Mouse (Mus musculus) left cerebral cortex, adult 8-10 months (tissue): ENCODE measurements at regions not wholly inside any gene's neighbourhood (a gene's known extent, or its start where the extent isn't known, plus 50 kb on each side); places are given as distances from the start of the nearest gene placed in this dataset.

Experiments used
- DNase-seq, 2 experiments: peaks; one replicate each; pipeline ENCODE4 v3.0.0; 2022; ENCODE audit warnings: low spot score in 2 of 2

GRCm38 (mm10) chr11:63394201-63394600 is 265.4 kb downstream of the Pmp22 start:
- no peak for DNase-seq

DNA sequence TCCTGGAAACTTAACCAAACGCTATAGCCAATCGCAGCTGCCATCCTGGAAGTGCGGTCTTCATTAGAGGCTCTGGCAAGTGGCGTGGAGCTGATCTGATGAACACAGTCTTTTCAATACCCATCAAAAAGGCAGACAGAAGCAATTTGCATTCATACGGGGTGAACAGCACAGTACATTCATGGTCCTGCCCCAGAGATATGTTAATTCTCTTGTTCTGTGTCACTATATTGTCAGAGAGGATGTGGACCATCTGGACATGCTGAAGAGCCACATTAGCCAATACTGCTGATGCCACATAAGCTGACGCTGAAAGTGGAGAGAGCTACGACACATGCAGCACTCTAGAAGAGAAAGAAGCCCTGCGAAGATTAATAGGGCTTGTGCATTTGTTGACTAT is 267.6 kb downstream of the Pmp22 start:
- DNase-seq: no peak

DNA sequence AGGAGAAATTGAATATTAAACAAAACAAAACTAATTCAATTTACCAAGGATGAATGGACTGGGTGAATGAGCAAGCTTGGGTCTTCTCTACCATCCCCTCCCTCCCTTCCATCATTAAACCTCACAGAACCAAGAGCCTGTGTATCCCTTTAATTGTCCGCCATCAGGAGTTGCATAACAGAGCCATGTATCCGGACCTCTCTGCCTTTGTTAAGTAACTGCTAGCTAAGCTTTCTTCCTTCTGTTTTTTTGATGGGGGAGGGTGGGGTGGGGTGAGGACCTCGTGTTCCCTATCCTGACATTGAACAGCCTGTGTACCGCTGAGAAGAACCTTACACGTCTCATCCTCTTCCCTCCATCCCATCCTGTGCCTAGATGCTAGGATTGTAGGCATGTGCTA is 274.0 kb downstream of the Pmp22 start:
- no peak for DNase-seq

- peak; percentile 10 to 59 for DNase-seq
These were observed 275.9 kb downstream of the Pmp22 start for GRCm38 (mm10) chr11:63404719-63405118.

GRCm38 (mm10) chr11:63409431-63409830 is 280.6 kb downstream of the Pmp22 start:
- DNase-seq: no peak

- DNase-seq: no peak
These were observed 282.1 kb downstream of the Pmp22 start for GRCm38 (mm10) chr11:63410921-63411320.

DNA sequence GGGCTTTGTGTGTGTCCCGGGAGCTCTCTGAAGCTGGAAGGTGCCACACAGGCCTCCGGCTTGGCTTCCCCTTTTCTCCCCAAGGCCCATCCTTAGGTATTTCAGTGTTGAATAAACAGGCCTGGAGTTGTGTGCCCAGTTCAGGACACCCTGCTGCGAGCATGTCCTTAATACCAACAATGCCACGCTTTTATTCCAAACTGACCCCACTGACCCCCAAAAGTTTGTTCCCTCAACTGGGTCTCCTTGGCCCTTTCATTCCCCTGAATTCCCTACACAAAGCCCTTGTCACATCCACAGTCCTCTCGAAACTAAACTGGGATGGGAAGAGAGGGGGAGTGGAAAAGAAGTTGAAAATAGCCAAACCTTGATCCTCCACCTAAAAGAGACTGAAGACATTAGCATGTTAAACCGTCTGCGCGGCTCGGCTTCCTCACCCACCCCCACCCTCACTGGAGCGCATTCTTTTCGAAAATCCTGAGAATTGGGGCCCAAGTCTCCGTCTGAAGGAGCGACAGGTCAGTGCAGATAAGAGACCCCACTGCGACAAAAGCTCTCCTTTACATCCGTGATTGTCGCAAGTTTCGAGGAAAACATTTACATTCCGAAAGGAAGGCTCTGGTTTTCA is 283.7 kb downstream of the Pmp22 start:
- DNase-seq: no peak

DNA sequence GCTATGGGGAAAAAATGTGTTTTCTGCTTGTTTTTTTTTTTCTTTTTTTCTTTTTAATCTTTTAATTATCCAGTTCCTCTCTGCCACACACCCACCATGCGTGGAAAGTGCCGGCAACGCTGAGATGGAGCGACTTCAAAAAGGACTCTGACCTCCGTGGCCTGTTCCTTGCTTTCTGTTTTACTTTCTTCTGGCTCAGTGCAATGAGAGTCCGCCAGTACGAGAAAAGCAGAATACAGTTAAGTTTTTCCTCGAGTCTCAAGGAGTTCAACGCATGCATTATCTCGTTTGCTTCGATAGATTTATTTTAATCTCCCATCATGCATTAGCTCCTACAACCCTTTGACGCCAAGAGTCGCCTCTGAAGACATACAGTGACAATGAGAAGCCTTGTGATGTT is 284.3 kb downstream of the Pmp22 start:
- no peak for DNase-seq

DNA sequence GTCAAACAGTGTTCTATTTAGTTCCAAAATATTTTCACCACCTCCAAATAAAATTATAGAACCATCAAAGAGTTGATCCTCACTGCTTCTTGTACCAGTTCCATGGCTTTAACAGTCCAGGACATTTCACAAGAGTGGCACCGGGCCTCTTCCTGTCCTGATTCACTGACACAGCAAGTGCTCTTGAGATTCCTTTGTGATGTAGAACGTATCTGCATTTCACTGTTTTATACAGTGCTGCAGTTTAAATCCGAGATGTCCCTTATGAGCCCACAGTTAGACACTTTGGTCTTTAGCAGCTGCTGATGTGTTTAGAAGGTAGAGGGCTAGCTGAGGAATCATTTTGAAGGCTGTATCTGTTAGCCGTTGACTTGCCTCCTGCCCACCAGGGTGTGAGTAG is 284.8 kb downstream of the Pmp22 start:
- DNase-seq: no peak

DNA sequence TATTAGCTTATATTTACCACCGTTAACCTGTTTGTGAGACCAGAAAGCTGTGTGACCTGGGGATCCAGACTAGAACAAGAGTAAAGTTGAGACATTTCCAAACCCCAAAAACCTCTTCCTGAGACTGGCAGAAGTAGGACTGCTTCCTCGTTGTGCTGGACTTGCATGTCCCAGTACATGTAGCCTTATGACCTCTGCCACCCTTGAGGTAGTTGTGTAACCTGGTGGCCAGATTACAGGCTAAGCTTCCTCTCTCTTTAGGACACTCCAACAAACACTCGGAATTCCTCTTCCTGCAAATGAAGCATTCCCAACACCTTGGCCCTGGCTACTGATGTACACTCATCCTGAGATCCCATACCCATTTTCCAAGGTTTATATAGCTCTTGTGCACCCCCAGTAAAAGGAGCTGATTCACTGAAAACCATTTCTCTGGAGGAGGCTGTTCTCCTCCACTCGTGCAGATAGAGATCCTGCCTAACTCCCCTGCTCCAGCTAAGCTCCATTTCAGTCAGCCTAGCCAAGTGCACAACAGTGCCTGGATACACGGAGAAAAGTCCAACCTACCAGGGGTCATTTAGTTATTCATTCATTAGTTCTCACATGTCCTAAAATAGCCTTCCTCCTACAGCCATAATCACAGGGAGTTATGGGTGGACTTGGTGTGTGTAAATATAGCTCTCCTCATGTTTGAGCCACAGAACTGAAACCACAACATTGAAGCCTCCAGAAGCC is 289.4 kb downstream of the Pmp22 start:
- no peak for DNase-seq

DNA sequence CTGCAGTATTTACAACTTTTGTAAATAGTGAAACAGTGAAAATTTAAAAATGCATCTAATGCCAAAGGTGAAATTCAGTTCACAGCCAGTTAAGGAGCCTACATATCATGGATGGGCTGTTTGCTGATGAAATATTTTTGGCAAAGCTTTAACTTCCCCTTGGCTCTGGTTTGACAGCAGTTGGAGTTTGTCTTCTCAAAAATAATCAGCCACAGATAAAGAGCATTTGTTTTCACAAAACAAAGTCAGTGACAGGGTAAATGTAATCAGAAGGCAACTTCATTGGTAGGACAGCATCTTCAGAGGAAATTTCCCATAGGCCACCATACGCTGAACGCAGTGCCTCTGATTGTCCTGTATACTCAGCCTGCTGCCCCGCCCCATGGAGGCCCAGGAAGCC is 291.6 kb downstream of the Pmp22 start:
- no peak for DNase-seq

DNA sequence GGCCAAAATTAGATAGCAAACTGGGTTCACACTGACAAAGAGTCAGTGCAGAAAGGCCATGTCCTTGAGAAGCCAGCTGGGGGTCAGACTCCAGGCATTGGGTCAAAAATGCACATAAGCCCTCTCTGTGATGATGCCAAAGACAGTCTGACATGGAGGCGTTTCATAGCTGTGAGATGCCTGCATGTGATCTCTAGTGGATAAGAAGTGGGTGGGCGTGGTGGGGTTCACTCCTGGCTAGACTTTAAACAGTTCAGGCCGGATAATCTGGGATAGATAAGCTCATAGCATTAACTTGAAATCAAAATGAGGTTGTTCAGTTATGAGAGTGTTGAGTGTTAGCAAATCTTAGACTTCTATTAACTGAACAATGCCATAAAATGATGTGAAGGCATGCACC is 293.3 kb downstream of the Pmp22 start:
- no peak for DNase-seq

- DNase-seq: no peak
These were observed 295.5 kb downstream of the Pmp22 start for GRCm38 (mm10) chr11:63424319-63424718.

GRCm38 (mm10) chr11:63425741-63426140 is 297.0 kb downstream of the Pmp22 start:
- no peak for DNase-seq

DNA sequence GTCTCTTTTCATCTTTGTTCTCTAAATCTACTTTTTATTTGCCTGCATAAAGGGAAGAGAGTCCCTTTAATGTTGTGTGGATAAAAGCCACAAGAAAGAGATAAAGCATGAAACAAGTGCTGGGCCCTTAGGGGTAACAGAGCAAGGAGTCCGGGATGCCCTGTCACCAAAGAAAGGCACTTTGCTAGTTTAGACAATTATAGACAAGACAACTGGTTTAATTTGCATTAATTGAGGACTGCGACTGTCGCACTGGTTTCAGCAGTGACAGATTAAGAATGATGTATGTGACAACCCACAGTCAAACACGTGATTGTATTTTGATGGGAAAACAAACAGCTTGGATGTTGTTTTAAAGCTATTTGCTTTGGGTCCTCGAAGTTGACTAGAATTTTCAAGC is 325.0 kb downstream of the Pmp22 start:
- DNase-seq: no peak

- no peak for DNase-seq
These were observed 326.2 kb downstream of the Pmp22 start for GRCm38 (mm10) chr11:63454910-63455531.

DNA sequence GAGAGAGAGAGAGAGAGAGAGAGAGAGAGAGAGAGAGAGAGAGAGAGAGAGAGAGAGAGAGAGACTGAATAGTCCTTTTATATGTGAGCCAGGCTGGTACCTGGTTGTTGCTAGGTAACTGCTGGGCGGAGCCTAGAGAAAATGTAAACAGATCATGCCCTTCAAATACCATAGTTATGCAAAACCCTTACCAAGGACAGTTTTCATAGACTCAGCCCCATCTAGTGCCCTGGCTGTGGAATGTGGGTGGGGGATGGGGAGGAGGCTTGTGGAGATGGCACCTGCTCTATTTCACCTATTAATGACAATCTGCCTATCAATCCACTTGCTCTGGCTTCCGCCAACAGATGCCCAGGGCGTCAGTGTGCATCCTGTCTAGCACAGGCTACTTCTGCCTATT is 327.6 kb downstream of the Pmp22 start:
- no peak for DNase-seq

- no peak for DNase-seq
These were observed 328.5 kb downstream of the Pmp22 start for GRCm38 (mm10) chr11:63457250-63457649.

DNA sequence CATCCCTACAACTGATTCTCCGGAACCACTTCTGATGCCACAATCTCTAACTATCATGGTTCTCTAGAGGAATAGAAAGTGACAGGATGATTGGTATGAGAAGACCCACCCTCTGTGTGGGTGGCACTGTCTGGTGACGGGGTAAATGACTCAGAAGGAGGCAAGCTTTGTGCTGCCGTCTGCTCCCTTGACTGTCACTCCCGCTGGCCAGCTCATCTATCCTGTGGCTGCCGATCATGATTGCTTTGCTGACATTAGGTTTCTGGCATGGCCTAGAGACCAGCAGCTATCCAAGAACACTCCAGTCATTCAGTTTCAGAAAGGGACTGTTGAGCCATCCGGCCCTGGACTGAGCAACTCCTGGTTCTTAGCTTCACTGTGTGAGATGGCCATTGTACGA is 331.4 kb downstream of the Pmp22 start:
- DNase-seq: no peak

DNA sequence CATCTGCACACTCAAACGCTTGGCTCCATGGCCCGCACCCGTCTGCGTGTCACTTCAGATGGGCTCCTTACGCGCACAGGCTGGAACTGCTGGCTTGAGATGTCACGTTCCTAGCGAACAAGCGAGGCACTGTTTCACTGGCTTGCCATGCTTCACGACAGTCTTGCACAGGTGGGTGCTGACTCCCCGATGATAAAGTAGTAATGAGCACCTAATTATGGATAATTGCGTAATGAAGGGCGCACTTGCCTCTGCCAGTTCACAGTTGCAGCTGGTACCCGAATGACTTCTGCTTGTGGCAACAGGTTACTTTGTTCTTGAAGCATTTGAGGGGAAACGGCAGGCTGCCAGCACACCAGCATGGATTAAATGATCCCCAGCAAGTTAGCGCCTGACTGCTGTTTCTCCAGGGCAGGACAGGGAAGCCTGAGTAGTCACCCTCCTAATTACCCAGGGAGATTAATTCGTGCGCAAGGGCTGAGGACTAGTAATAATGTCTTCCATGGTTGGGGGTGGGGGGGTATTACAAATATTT is 335.1 kb downstream of the Pmp22 start:
- DNase-seq: no peak

DNA sequence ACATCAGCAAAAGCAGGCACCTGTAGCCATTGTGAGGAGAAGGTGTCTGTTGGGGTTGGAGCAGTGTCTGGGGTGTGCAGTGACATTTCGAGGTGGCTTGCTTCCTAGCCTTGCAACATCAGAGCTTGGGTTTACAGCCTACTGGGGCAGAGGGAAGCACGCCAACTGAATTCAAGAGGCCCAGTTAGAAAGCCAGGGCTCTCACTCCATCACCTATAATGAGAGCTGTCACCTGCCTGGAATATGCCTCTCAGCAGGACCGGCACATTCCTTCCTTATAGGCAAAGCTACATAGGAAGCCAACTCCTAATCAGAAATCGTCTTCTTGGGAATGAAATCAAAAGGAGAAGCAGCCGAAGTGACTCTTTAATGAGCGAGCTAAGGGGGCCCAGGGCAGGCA is 337.2 kb downstream of the Pmp22 start:
- no peak for DNase-seq

DNA sequence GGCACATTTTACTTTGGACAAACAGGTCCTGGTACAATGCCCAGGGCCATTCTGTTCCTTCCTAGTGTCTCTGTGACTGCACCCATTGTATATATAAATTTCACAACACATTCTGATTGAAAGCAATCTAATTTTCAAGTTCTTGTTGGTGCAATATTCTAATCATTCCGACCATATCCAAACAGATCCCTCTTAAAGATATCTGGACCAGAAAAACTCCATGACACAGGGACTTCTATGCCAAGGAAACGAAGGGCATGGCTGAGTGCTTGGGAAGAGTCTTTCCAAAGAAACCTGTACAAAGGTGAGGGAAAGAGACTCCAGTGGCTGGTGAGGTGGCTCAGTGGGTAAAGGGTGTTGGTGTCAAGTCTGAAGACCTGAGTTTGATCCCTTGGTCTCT is 337.8 kb downstream of the Pmp22 start:
- no peak for DNase-seq

GRCm38 (mm10) chr11:63474831-63475230 is 346.0 kb downstream of the Pmp22 start:
- DNase-seq: no peak
